35 mouse cellular contexts compared by ENCODE assay signal in genomic region chr3:145248040-145248439, GRCm38 (mm10). TPM values are rescaled to one million over a fixed set of nuclear protein-coding genes. Genes with fewer than 3 reads are reported as not detected.
"Had no signal": no experiment of that assay in that cellular context is flagged by ENCODE, and none has a peak within 500 bp of the region (broad histone marks: within the 10 kb centered on the region; RNA-seq: fewer than 3 reads in every experiment).

No protein-coding gene starts in this region.

- H3K27ac ChIP-seq: limb, embryonic 10.5 days; limb, embryonic 12.5 days; limb, embryonic 13.5 days; limb, embryonic 15.5 days; liver, embryonic 12.5 days; liver, embryonic 13.5 days; liver, embryonic 14.5 days; liver, embryonic 15.5 days; lung, embryonic 15.5 days; macrophage; midbrain, embryonic 10.5 days; midbrain, embryonic 12.5 days; midbrain, embryonic 13.5 days; midbrain, embryonic 15.5 days; neural tube, embryonic 12.5 days had no signal

- ATAC-seq: liver, embryonic 12.5 days; liver, postnatal 0 days; lung, postnatal 0 days; midbrain, embryonic 13.5 days; midbrain, embryonic 15.5 days; midbrain, embryonic 16.5 days had no signal

- H3K4me1 ChIP-seq: limb, embryonic 10.5 days; limb, embryonic 12.5 days; limb, embryonic 15.5 days; liver, embryonic 12.5 days; liver, embryonic 13.5 days; liver, embryonic 15.5 days; lung, embryonic 15.5 days; megakaryocyte, embryonic 14.5 days; midbrain, embryonic 10.5 days; midbrain, embryonic 12.5 days; midbrain, embryonic 13.5 days; midbrain, embryonic 15.5 days; neural tube, embryonic 12.5 days had no signal

- H3K9ac ChIP-seq: limb, embryonic 12.5 days; limb, embryonic 13.5 days; limb, embryonic 15.5 days; liver, embryonic 12.5 days; liver, embryonic 13.5 days; liver, embryonic 14.5 days; liver, embryonic 15.5 days; liver, postnatal 0 days; lung, embryonic 14.5 days; lung, embryonic 15.5 days; midbrain, embryonic 12.5 days; midbrain, embryonic 13.5 days; midbrain, embryonic 15.5 days; neural tube, embryonic 12.5 days had no signal

- H3K27me3 ChIP-seq: limb, embryonic 12.5 days; limb, embryonic 13.5 days; limb, embryonic 15.5 days; liver, embryonic 12.5 days; liver, embryonic 13.5 days; liver, embryonic 15.5 days; lung, embryonic 15.5 days; megakaryocyte, embryonic 14.5 days; midbrain, embryonic 12.5 days; midbrain, embryonic 13.5 days; midbrain, embryonic 15.5 days; neural tube, embryonic 12.5 days had no signal

- H3K4me2 ChIP-seq: limb, embryonic 12.5 days; limb, embryonic 13.5 days; limb, embryonic 15.5 days; liver, embryonic 11.5 days; liver, embryonic 12.5 days; liver, embryonic 13.5 days; liver, embryonic 15.5 days; lung, embryonic 14.5 days; lung, embryonic 15.5 days; midbrain, embryonic 11.5 days; midbrain, embryonic 12.5 days; midbrain, embryonic 13.5 days; midbrain, embryonic 15.5 days; neural tube, embryonic 12.5 days had no signal

- H3K36me3 ChIP-seq: limb, embryonic 10.5 days; limb, embryonic 12.5 days; limb, embryonic 13.5 days; limb, embryonic 15.5 days; liver, embryonic 12.5 days; liver, embryonic 13.5 days; liver, embryonic 15.5 days; lung, embryonic 15.5 days; midbrain, embryonic 10.5 days; midbrain, embryonic 12.5 days; midbrain, embryonic 13.5 days; midbrain, embryonic 15.5 days; neural tube, embryonic 12.5 days had no signal

- H3K4me3 ChIP-seq: limb, embryonic 10.5 days; limb, embryonic 12.5 days; limb, embryonic 13.5 days; limb, embryonic 15.5 days; liver, embryonic 12.5 days; liver, embryonic 13.5 days; liver, embryonic 15.5 days; lung, embryonic 15.5 days; megakaryocyte, embryonic 14.5 days; midbrain, embryonic 10.5 days; midbrain, embryonic 12.5 days; midbrain, embryonic 13.5 days; midbrain, embryonic 15.5 days; neural tube, embryonic 12.5 days had no signal

- DNase-seq: left cerebral cortex, postnatal 4 days; liver; liver, embryonic 13.5 days; liver, postnatal 0 days; lung, adult 18-20 months; lung, adult 2 months; lung, embryonic 14.5 days; lung, postnatal 10 days; lung, postnatal 14 days; lung, postnatal 36 days; lung, postnatal 4 days; midbrain, embryonic 14.5 days had no signal

- H3K9me3 ChIP-seq: limb, embryonic 10.5 days; limb, embryonic 12.5 days; limb, embryonic 13.5 days; limb, embryonic 15.5 days; liver, embryonic 12.5 days; liver, embryonic 13.5 days; liver, embryonic 15.5 days; lung, embryonic 15.5 days; megakaryocyte, embryonic 14.5 days; midbrain, embryonic 10.5 days; midbrain, embryonic 12.5 days; midbrain, embryonic 13.5 days; midbrain, embryonic 15.5 days; neural tube, embryonic 12.5 days had no signal

RNA-seq across cellular contexts. Expression of gene Col24a1, which starts 44.2 kb away (rescaled TPM):
- total RNA-seq: megakaryocyte progenitor cell, adult 5-6 weeks; megakaryocyte, adult 5-6 weeks; megakaryocyte-erythroid progenitor cell, adult 5-6 weeks; monocyte, adult 5-6 weeks had no signal
- polyA plus RNA-seq: macrophage had no signal
